Mouse (Mus musculus) intestine, embryonic 16.5 days (tissue): Measurements from ENCODE around the gene Gse1. TPM values are rescaled to one million over a fixed set of nuclear protein-coding genes. Genes with fewer than 3 reads are reported as not detected.

ENCODE experiments used
- ATAC-seq: fragments of 200-750 bp; cut with Nextera tagmentation; 2 replicates; pipeline ENCODE4 v1.8.0; 2017; ENCODE audit warnings: moderate TSS enrichment, moderate library complexity
- H3K27ac ChIP-seq: fragments of 300-500 bp; sonication (generic); 2 replicates; pipeline ENCODE4 v1.5.1; 2014; ENCODE audit warnings: mild to moderate bottlenecking, low read length
- H3K27me3 ChIP-seq: fragments of 300-500 bp; sonication (generic); replicated peaks from 2 replicates; pipeline ENCODE4 v1.6.1; 2014; ENCODE audit warnings: low read length, control low read depth, mixed read lengths; ENCODE audit not compliant: control insufficient read depth, insufficient read depth
- H3K36me3 ChIP-seq: fragments of 300-500 bp; sonication (generic); 2 replicates; pipeline ENCODE4 v1.6.1; 2014; ENCODE audit warnings: low read length, control low read depth; ENCODE audit not compliant: control insufficient read depth, insufficient read depth
- H3K4me1 ChIP-seq: fragments of 300-500 bp; sonication (generic); 2 replicates; pipeline ENCODE4 v1.6.1; 2014; ENCODE audit warnings: low read length, control low read depth, mixed read lengths; ENCODE audit not compliant: control insufficient read depth, insufficient read depth
- H3K4me2 ChIP-seq: fragments of 300-500 bp; sonication (generic); 2 replicates; pipeline ENCODE4 v1.6.1; 2014; ENCODE audit warnings: low read depth, low read length, control low read depth
- H3K4me3 ChIP-seq: fragments of 300-500 bp; sonication (generic); 2 replicates; pipeline ENCODE4 v1.5.1; 2014; ENCODE audit warnings: mild to moderate bottlenecking, low read length
- H3K9ac ChIP-seq: fragments of 300-500 bp; sonication (generic); 2 replicates; pipeline ENCODE4 v1.6.1; 2014; ENCODE audit warnings: low read depth, low read length
- H3K9me3 ChIP-seq: fragments of 300-500 bp; sonication (generic); 2 replicates; pipeline ENCODE4 v1.6.1; 2016; ENCODE audit warnings: low read length, control low read depth; ENCODE audit not compliant: control insufficient read depth
- WGBS: fragments of 180-500 bp; shearing (Covaris S2); extraction: QIAGEN DNeasy Blood & Tissue Kit; methylation state at CpG from one replicate; pipeline ENCODE4 v1.1.7; 2014; 5-methylcytosine and 5-hydroxymethylcytosine counted together
- polyA plus RNA-seq: library from polyadenylated mRNA; unstranded; fragments of >200 nt; fragmentation: Nextera tagmentation; extraction: Ambion mirVana; gene quantifications from 2 replicates; pipeline ENCODE4 v1.2.1, GENCODE M21; 2015

The Gse1 gene
- polyA plus RNA-seq, 1 experiment from 2014 or later, result 7.3 TPM

GRCm38 (mm10) chr8:120505082-120505511, 276.8 kb downstream of the Gse1 start:
- H3K9ac ChIP-seq, result peak overlapping the region; percentile 49
- peak overlapping the region; percentile 35 for H3K4me2 ChIP-seq
- no peaks in the 10 kb centered on the region for H3K9me3 ChIP-seq
- no peak overlapping the region for H3K4me3 ChIP-seq
- 8% methylated on average over 19 of the region's 19 CpGs for WGBS
- H3K4me1 ChIP-seq, result peaks cover 77% of the 10 kb centered on the region
- ATAC-seq, result no peak
- 0 out of 2 replicates have a peak overlapping the region, but pooled peaks have one; percentile 7 for H3K27ac ChIP-seq
- no peaks in the 10 kb centered on the region for H3K27me3 ChIP-seq
- H3K36me3 ChIP-seq, result no peaks in the 10 kb centered on the region

DNA sequence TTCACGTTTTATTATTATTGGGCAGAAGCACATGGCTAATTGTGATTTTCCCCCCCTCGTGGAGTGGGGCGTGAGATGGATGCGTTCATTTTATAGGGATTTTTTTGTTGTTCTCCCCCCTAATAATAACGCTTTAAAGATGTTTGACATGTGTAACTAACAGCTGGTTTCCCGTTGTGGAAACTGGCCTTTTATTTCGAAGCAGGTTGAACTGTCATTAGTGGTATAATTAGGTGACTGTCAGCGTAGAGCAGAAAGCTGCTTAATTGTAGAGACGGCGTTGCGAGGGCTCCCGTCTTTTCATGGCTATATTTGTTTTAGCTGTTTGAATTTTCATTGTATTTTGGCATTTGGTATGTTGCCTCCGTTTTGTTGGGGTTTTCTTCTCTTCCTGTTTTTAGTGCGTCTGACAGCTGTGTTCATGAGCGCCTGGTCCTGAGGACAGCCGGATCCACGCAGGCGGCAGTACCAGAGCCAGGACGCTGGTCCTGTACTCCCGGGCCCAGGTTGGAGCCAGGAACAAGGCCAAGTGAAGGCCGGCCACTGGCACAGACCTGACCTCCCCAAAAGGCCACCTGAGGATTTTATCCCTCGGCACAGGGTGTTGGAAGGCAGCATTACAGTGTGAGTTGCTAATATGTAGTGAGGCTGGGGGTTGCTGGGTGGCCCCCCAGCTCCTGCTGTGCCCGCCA, 277.5 kb downstream of the Gse1 start:
- peak overlapping the region; percentile 49; the same call in 1 of the 2 replicates for H3K9ac ChIP-seq
- no peak overlapping the region for H3K4me3 ChIP-seq
- H3K9me3 ChIP-seq, result no peaks in the 10 kb centered on the region
- no peak for ATAC-seq
- WGBS, result 47% methylated on average over 23 of the region's 23 CpGs
- H3K27ac ChIP-seq, result no peak overlapping the region
- H3K27me3 ChIP-seq, result no peaks in the 10 kb centered on the region
- no peaks in the 10 kb centered on the region for H3K36me3 ChIP-seq
- peaks cover 77% of the 10 kb centered on the region for H3K4me1 ChIP-seq
- H3K4me2 ChIP-seq, result peak overlapping the region; percentile 35; the same call in 1 of the 2 replicates

DNA sequence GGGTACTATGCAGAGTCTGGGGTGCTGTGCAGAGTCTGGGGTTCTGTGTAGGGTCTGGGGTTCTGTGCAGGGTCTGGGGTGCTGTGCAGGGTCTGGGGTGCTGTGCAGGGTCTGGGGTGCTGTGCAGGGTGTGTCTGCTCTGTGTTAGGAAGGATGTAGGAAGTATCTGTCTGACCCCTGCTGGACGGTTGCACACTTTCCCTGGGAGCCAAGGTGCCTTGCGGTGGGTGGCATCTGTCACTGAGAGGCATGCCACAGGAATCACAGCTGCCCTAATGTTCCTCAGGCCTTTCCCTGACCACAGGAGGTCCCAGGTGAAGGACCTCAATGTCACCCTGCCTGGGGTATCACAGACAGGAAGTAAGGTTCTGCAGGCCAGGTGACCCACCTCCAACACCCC, 278.3 kb downstream of the Gse1 start:
- H3K9ac ChIP-seq, result peak overlapping the region; percentile 26; the same call in 1 of the 2 replicates
- H3K27ac ChIP-seq, result no peak overlapping the region
- no peaks in the 10 kb centered on the region for H3K27me3 ChIP-seq
- no peak overlapping the region for H3K4me2 ChIP-seq
- no peak for ATAC-seq
- no peaks in the 10 kb centered on the region for H3K9me3 ChIP-seq
- H3K4me3 ChIP-seq, result no peak overlapping the region
- peaks cover 79% of the 10 kb centered on the region for H3K4me1 ChIP-seq
- no peaks in the 10 kb centered on the region for H3K36me3 ChIP-seq
- 70% methylated on average over 2 of the region's 2 CpGs for WGBS

- Histone ChIP-seq H3K4me3 (no peak overlapping the region), H3K9ac (no peak overlapping the region), H3K27ac (no peak overlapping the region), H3K4me1 (peaks cover 85% of the 10 kb centered on the region), H3K36me3 (no peaks in the 10 kb centered on the region), H3K27me3 (no peaks in the 10 kb centered on the region), H3K4me2 (no peak overlapping the region), H3K9me3 (no peaks in the 10 kb centered on the region)
- no peak for ATAC-seq
- 90% methylated on average over 9 of the region's 9 CpGs for WGBS
Measured at GRCm38 (mm10) chr8:120507290-120507689, 279.0 kb downstream of the Gse1 start.

GRCm38 (mm10) chr8:120509136-120510034, 281.1 kb downstream of the Gse1 start:
- H3K36me3 ChIP-seq, result no peaks in the 10 kb centered on the region
- peak overlapping the region; percentile 4 for H3K9ac ChIP-seq
- peak overlapping the region; percentile 20 for H3K4me3 ChIP-seq
- WGBS, result 21% methylated on average over 21 of the region's 21 CpGs
- no peaks in the 10 kb centered on the region for H3K27me3 ChIP-seq
- H3K9me3 ChIP-seq, result no peaks in the 10 kb centered on the region
- ATAC-seq, result peak; percentile 73
- H3K4me2 ChIP-seq, result peak overlapping the region; percentile 48
- H3K4me1 ChIP-seq, result peaks cover 86% of the 10 kb centered on the region
- H3K27ac ChIP-seq, result 0 out of 2 replicates have a peak overlapping the region, but pooled peaks have one; percentile 45

DNA sequence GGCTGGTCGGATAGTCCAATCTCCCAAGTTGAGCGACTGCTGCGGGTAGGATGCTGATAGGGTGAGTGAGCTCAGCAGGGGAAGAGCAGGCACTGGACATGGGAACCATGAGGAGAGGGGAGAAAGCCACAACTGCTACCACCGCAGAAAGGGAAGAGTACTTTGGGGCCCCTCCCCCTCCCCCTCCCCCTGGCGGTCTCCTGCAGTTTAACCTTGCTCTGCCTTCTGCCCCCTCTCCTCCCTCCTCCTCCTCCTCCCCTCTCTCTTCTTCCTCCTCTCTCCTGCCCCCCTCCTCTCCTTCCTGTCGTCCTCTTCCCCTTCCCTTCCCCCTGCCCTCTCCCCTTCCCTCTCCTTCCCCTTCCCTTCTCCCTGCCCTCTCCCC, 281.8 kb downstream of the Gse1 start:
- Histone ChIP-seq H3K36me3 (no peaks in the 10 kb centered on the region), H3K4me2 (0 out of 2 replicates have a peak overlapping the region, but pooled peaks have one; percentile 48), H3K27me3 (no peaks in the 10 kb centered on the region), H3K9ac (peak overlapping the region; percentile 3; the same call in 1 of the 2 replicates), H3K9me3 (no peaks in the 10 kb centered on the region), H3K27ac (no peak overlapping the region), H3K4me1 (peaks cover 81% of the 10 kb centered on the region), H3K4me3 (no peak overlapping the region)
- WGBS, result 16% methylated on average over 6 of the region's 6 CpGs
- ATAC-seq, result no peak

- H3K4me2 ChIP-seq, result no peak overlapping the region
- 59% methylated on average over 5 of the region's 5 CpGs for WGBS
- H3K27me3 ChIP-seq, result no peaks in the 10 kb centered on the region
- no peak for ATAC-seq
- H3K27ac ChIP-seq, result peak overlapping the region; percentile 52
- no peak overlapping the region for H3K4me3 ChIP-seq
- H3K36me3 ChIP-seq, result no peaks in the 10 kb centered on the region
- H3K9me3 ChIP-seq, result no peaks in the 10 kb centered on the region
- peaks cover 73% of the 10 kb centered on the region for H3K4me1 ChIP-seq
- peak overlapping the region; percentile 38; the same call in 1 of the 2 replicates for H3K9ac ChIP-seq
Measured at GRCm38 (mm10) chr8:120510863-120511457, 282.7 kb downstream of the Gse1 start.

GRCm38 (mm10) chr8:120511737-120512136, 283.5 kb downstream of the Gse1 start:
- WGBS, result 41% methylated on average over 8 of the region's 8 CpGs
- Histone ChIP-seq H3K4me1 (peaks cover 73% of the 10 kb centered on the region), H3K9ac (peak overlapping the region; percentile 38; the same call in 1 of the 2 replicates)

DNA sequence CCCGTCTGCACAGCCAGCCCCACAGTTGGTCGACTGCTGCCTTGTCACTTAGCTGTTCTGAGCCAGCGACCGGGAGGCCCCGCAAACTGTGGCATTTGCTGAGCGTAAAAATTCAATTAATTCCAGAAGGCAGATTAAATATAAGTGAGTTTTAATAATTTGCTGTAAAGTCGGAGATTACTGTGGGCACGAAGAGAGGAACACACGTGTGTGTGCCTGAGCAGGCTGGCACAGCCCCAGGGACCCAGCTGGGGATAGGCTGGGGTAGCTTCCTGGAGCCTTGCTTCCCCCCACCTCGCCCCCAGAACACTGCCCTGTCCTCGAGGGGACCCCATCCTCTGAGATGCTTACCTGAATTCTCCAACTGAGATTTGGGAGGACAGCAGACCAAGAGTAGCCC, 284.1 kb downstream of the Gse1 start:
- 64% methylated on average over 11 of the region's 11 CpGs for WGBS
- Histone ChIP-seq H3K4me3 (no peak overlapping the region), H3K9ac (0 out of 2 replicates have a peak overlapping the region, but pooled peaks have one; percentile 38), H3K27ac (no peak overlapping the region), H3K36me3 (no peaks in the 10 kb centered on the region), H3K27me3 (no peaks in the 10 kb centered on the region), H3K9me3 (no peaks in the 10 kb centered on the region), H3K4me2 (no peak overlapping the region), H3K4me1 (peaks cover 76% of the 10 kb centered on the region)
- no peak for ATAC-seq

More at GRCm38 (mm10) chr8:120511737-120512136, 283.5 kb downstream of the Gse1 start:
- no peaks in the 10 kb centered on the region for H3K9me3 ChIP-seq
- no peak for ATAC-seq
- no peaks in the 10 kb centered on the region for H3K36me3 ChIP-seq
- no peak overlapping the region for H3K27ac ChIP-seq
- H3K4me3 ChIP-seq, result no peak overlapping the region
- no peaks in the 10 kb centered on the region for H3K27me3 ChIP-seq
- H3K4me2 ChIP-seq, result no peak overlapping the region
